Mouse (Mus musculus) forebrain, embryonic 12.5 days (tissue): ENCODE data around the gene Plxnb1. TPM values are rescaled to one million over a fixed set of nuclear protein-coding genes. Genes with fewer than 3 reads are reported as not detected.

ENCODE experiments used
- ATAC-seq: fragments of 200-750 bp; cut with Nextera tagmentation; 2 replicates; pipeline ENCODE4 v1.8.0; 2017; ENCODE audit warnings: moderate TSS enrichment; ENCODE audit not compliant: low FRiP score
- H3K27ac ChIP-seq: fragments of 300-500 bp; sonication (generic); 2 replicates; pipeline ENCODE4 v1.5.1; 2016; ENCODE audit warnings: mild to moderate bottlenecking
- H3K27me3 ChIP-seq: fragments of 300-500 bp; sonication (generic); 2 replicates; pipeline ENCODE4 v1.6.1; 2016; ENCODE audit warnings: mild to moderate bottlenecking
- H3K36me3 ChIP-seq: fragments of 300-500 bp; sonication (generic); replicated peaks from 2 replicates; pipeline ENCODE4 v1.6.1; 2016; ENCODE audit warnings: mild to moderate bottlenecking
- H3K4me1 ChIP-seq: fragments of 300-500 bp; sonication (generic); 2 replicates; pipeline ENCODE4 v1.6.1; 2016
- H3K4me2 ChIP-seq: fragments of 300-500 bp; sonication (generic); 2 replicates; pipeline ENCODE4 v1.6.1; 2016; ENCODE audit warnings: mild to moderate bottlenecking, moderate library complexity
- H3K4me3 ChIP-seq: fragments of 300-500 bp; sonication (generic); replicated peaks from 2 replicates; pipeline ENCODE4 v1.5.1; 2016; ENCODE audit warnings: mild to moderate bottlenecking
- H3K9ac ChIP-seq: fragments of 300-500 bp; sonication (generic); 2 replicates; pipeline ENCODE4 v1.6.1; 2016; ENCODE audit warnings: mild to moderate bottlenecking
- H3K9me3 ChIP-seq: fragments of 300-500 bp; sonication (generic); 2 replicates; pipeline ENCODE4 v1.6.1; 2016
- WGBS: fragments of 180-500 bp; shearing (Covaris S2); methylation state at CpG from one replicate; pipeline ENCODE4 v1.1.7; 2016; 5-methylcytosine and 5-hydroxymethylcytosine counted together
- polyA plus RNA-seq: library from polyadenylated mRNA; unstranded; fragments of >200 nt; fragmentation: Nextera tagmentation; extraction: Ambion mirVana; gene quantifications from 2 replicates; pipeline ENCODE4 v1.2.1, GENCODE M21; 2016

Gene Plxnb1
- polyA plus RNA-seq, 1 experiment from 2014 or later: 39.9 TPM

DNA sequence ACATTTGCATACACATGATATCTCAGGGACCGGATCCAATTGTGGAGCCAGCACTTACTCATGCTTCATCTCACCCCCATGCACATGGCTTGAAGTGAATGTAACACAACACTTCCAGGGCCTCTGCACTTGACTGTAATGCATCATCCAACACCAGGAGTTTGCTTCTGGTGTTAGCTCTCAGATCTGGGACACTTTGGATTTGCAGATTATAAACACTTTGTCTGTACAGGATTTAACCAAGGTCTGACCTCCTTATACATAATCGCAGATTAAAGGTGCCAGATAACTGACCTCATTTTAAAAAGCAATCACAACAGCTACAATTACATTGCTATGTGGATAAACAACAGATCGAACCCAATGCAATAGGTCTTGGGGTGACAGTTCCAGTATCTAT lies 14.7 kb upstream of the Plxnb1 start:
- H3K4me1 ChIP-seq: peaks cover 20% of the 10 kb centered on the region
- H3K36me3 ChIP-seq: peaks cover 22% of the 10 kb centered on the region
- H3K4me3 ChIP-seq: no peak overlapping the region
- no peak for ATAC-seq
- H3K27ac ChIP-seq: no peak overlapping the region
- H3K4me2 ChIP-seq: peak overlapping the region; percentile 94; the same call in 1 of the 2 replicates
- no peaks in the 10 kb centered on the region for H3K9me3 ChIP-seq
- H3K9ac ChIP-seq: no peak overlapping the region
- 93% methylated on average over 3 of the region's 3 CpGs for WGBS
- no peaks in the 10 kb centered on the region for H3K27me3 ChIP-seq

GRCm38 (mm10) chr9:109081749-109082123 lies 13.5 kb upstream of the Plxnb1 start:
- Histone ChIP-seq H3K4me1 (peaks cover 20% of the 10 kb centered on the region), H3K9ac (peak overlapping the region; percentile 83), H3K4me2 (peak overlapping the region; percentile 94), H3K27ac (peak overlapping the region; percentile 75), H3K4me3 (peak overlapping the region; percentile 68), H3K9me3 (no peaks in the 10 kb centered on the region), H3K27me3 (no peaks in the 10 kb centered on the region), H3K36me3 (peaks cover 22% of the 10 kb centered on the region)
- ATAC-seq: peak; percentile 25; the same call in 1 of the 2 replicates
- 10% methylated on average over 11 of the region's 11 CpGs for WGBS

GRCm38 (mm10) chr9:109082124-109082800 lies 12.9 kb upstream of the Plxnb1 start, which contains the start of the genes Ccdc51 and Tma7:
Gene Ccdc51 (plus strand): TSS chr9:109082493.
Gene Tma7 (minus strand): TSS chr9:109082587.
- Histone ChIP-seq H3K27ac (peak within 1 kb of the TSS; percentile 75), H3K9ac (peak within 1 kb of the TSS; percentile 83), H3K4me3 (peak within 1 kb of the TSS; percentile 68), H3K4me2 (peak within 1 kb of the TSS; percentile 94), H3K9me3 (no peaks in the 10 kb centered on the region), H3K4me1 (peaks cover 22% of the 10 kb centered on the region), H3K27me3 (no peaks in the 10 kb centered on the region), H3K36me3 (peaks cover 22% of the 10 kb centered on the region)
- peak; percentile 97 for ATAC-seq
- WGBS: under 1% methylated on average over 37 of the region's 37 CpGs

- Histone ChIP-seq H3K9me3 (no peaks in the 10 kb centered on the region), H3K9ac (no peak overlapping the region), H3K4me2 (no peak overlapping the region), H3K4me1 (peaks cover 30% of the 10 kb centered on the region), H3K27me3 (no peaks in the 10 kb centered on the region), H3K27ac (no peak overlapping the region), H3K36me3 (peaks cover 13% of the 10 kb centered on the region), H3K4me3 (no peak overlapping the region)
- 8% methylated on average over 2 of the region's 2 CpGs for WGBS
- ATAC-seq: no peak
These were observed 10.3 kb upstream of the Plxnb1 start for GRCm38 (mm10) chr9:109084922-109085321.

DNA sequence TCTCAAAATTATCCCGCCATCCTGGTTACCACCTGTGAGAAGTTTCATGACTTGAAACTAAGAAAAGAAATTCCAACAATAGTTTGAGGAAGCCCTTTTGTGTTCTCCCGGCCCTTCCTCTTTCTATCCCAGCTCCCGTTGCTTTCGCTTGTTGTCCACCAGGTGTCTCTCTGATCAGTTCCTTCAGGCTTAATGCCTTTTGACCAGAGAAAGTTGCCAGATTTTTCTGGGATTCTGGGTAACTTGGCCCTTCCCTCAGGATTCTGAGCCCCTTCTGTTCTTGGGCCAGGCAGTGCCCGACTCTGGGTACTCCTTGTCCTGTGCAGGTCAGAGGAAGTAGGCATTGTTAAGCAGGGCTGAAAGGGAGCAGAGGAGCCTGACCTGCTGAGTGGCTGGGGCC lies 7.2 kb upstream of the Plxnb1 start:
- H3K4me3 ChIP-seq: no peak overlapping the region
- H3K27me3 ChIP-seq: peaks cover 5% of the 10 kb centered on the region; the same call in 1 of the 2 replicates
- H3K27ac ChIP-seq: no peak overlapping the region
- H3K4me2 ChIP-seq: no peak overlapping the region
- WGBS: 11% methylated on average over 5 of the region's 5 CpGs
- no peaks in the 10 kb centered on the region for H3K9me3 ChIP-seq
- no peak for ATAC-seq
- H3K36me3 ChIP-seq: peaks cover 28% of the 10 kb centered on the region
- no peak overlapping the region for H3K9ac ChIP-seq
- H3K4me1 ChIP-seq: peaks cover 26% of the 10 kb centered on the region

- Histone ChIP-seq H3K9ac (peak overlapping the region; percentile 36; the same call in 1 of the 2 replicates), H3K4me3 (no peak overlapping the region), H3K4me1 (peaks cover 39% of the 10 kb centered on the region), H3K9me3 (no peaks in the 10 kb centered on the region), H3K27me3 (peaks cover 5% of the 10 kb centered on the region; the same call in 1 of the 2 replicates), H3K4me2 (no peak overlapping the region), H3K36me3 (peaks cover 29% of the 10 kb centered on the region), H3K27ac (peak overlapping the region; percentile 46; the same call in 1 of the 2 replicates)
- no peak for ATAC-seq
- WGBS: 25% methylated on average over 15 of the region's 15 CpGs
These were observed 4.7 kb upstream of the Plxnb1 start for GRCm38 (mm10) chr9:109090446-109090845.

GRCm38 (mm10) chr9:109091802-109092201 lies 3.4 kb upstream of the Plxnb1 start:
- H3K4me1 ChIP-seq: peaks cover 46% of the 10 kb centered on the region
- WGBS: 96% methylated on average over 8 of the region's 8 CpGs

GRCm38 (mm10) chr9:109092799-109093198 lies 2.4 kb upstream of the Plxnb1 start:
- Histone ChIP-seq H3K4me3 (no peak overlapping the region), H3K36me3 (peaks cover 29% of the 10 kb centered on the region), H3K27ac (no peak overlapping the region), H3K9ac (no peak overlapping the region), H3K4me2 (no peak overlapping the region), H3K4me1 (peaks cover 49% of the 10 kb centered on the region), H3K9me3 (no peaks in the 10 kb centered on the region), H3K27me3 (peaks cover 5% of the 10 kb centered on the region; the same call in 1 of the 2 replicates)
- no peak for ATAC-seq
- 57% methylated on average over 6 of the region's 6 CpGs for WGBS

More at GRCm38 (mm10) chr9:109091802-109092201, 3.4 kb upstream of the Plxnb1 start:
- no peak overlapping the region for H3K27ac ChIP-seq
- no peaks in the 10 kb centered on the region for H3K9me3 ChIP-seq
- H3K36me3 ChIP-seq: peaks cover 29% of the 10 kb centered on the region
- H3K4me2 ChIP-seq: no peak overlapping the region
- peaks cover 5% of the 10 kb centered on the region; the same call in 1 of the 2 replicates for H3K27me3 ChIP-seq
- no peak for ATAC-seq
- no peak overlapping the region for H3K9ac ChIP-seq
- H3K4me3 ChIP-seq: no peak overlapping the region

- peak overlapping the region; percentile 100 for H3K27ac ChIP-seq
- H3K9ac ChIP-seq: peak overlapping the region; percentile 97; the same call in 1 of the 2 replicates
- peak overlapping the region; percentile 95 for H3K4me2 ChIP-seq
- H3K36me3 ChIP-seq: peaks cover 30% of the 10 kb centered on the region
- peaks cover 59% of the 10 kb centered on the region for H3K4me1 ChIP-seq
- 12% methylated on average over 11 of the region's 11 CpGs for WGBS
- H3K4me3 ChIP-seq: peak overlapping the region; percentile 74
- H3K9me3 ChIP-seq: no peaks in the 10 kb centered on the region
- ATAC-seq: no peak
- H3K27me3 ChIP-seq: peaks cover 5% of the 10 kb centered on the region; the same call in 1 of the 2 replicates
These were observed 1.2 kb upstream of the Plxnb1 start for GRCm38 (mm10) chr9:109093786-109094552.

GRCm38 (mm10) chr9:109094553-109095136 lies 544 bp upstream of the Plxnb1 start:
- Histone ChIP-seq H3K4me1 (peaks cover 64% of the 10 kb centered on the region), H3K4me3 (peak overlapping the region; percentile 74), H3K9ac (peak overlapping the region; percentile 97), H3K36me3 (peaks cover 35% of the 10 kb centered on the region), H3K27me3 (peaks cover 5% of the 10 kb centered on the region; the same call in 1 of the 2 replicates), H3K9me3 (no peaks in the 10 kb centered on the region), H3K4me2 (peak overlapping the region; percentile 95), H3K27ac (peak overlapping the region; percentile 100)
- WGBS: 2% methylated on average over 21 of the region's 21 CpGs
- peak; percentile 5 for ATAC-seq

- H3K4me3 ChIP-seq: peak overlapping the region; percentile 74
- H3K9me3 ChIP-seq: no peaks in the 10 kb centered on the region
- H3K36me3 ChIP-seq: peaks cover 41% of the 10 kb centered on the region
- peak overlapping the region; percentile 97 for H3K9ac ChIP-seq
- peaks cover 56% of the 10 kb centered on the region for H3K4me1 ChIP-seq
- H3K4me2 ChIP-seq: peak overlapping the region; percentile 95
- no peak; the same call in 1 of the 2 replicates for ATAC-seq
- peak overlapping the region; percentile 100 for H3K27ac ChIP-seq
- 8% methylated on average over 9 of the region's 9 CpGs for WGBS
- H3K27me3 ChIP-seq: peaks cover 5% of the 10 kb centered on the region; the same call in 1 of the 2 replicates
These were observed 1.1 kb downstream of the Plxnb1 start for GRCm38 (mm10) chr9:109096251-109096661.

DNA sequence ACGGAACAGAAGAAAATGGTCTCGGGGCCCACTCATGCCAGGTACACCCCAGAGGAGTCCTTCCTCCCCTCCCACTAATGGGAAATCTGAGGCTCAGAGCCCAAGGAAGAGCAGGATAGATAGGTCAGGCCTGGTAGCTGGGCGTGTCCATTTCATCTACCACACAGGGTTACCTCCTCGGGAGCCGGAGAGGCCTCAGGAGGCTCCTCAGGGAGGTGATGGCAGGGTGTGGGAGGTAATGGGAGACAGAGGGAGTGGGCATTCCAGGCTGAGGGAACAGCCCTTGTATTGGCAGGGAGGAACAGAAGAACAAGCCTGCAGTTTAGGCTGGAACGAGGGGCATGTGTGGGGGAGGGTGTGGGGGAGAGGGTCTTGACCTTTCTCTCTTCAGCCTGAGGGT lies 1.7 kb downstream of the Plxnb1 start:
- 10% methylated on average over 6 of the region's 6 CpGs for WGBS
- Histone ChIP-seq H3K9me3 (no peaks in the 10 kb centered on the region), H3K4me3 (peak overlapping the region; percentile 74), H3K4me2 (peak overlapping the region; percentile 95), H3K27me3 (peaks cover 2% of the 10 kb centered on the region; the same call in 1 of the 2 replicates), H3K27ac (peak overlapping the region; percentile 100), H3K36me3 (peaks cover 41% of the 10 kb centered on the region), H3K4me1 (peaks cover 56% of the 10 kb centered on the region), H3K9ac (peak overlapping the region; percentile 97)
- ATAC-seq: 0 out of 2 replicates have a peak, but pooled peaks have one; percentile 5
